Mouse (Mus musculus) thymus, adult 2 months (tissue): ENCODE results near the gene Safb. TPM values are rescaled to one million over a fixed set of nuclear protein-coding genes. Genes with fewer than 3 reads are reported as not detected.
"Not testable (repeated sequence)": the region's sequence is repeated elsewhere in the genome, so short reads cannot be mapped to it uniquely, and the experiment has no call there.

Experiments used
- DNase-seq: peaks from one replicate; pipeline ENCODE4 v3.0.0; 2021
- H3K27ac ChIP-seq: fragments of 200-500 bp; 2 replicates; pipeline ENCODE4 v1.5.1; 2012; ENCODE audit warnings: low read length, control low read depth; ENCODE audit not compliant: control insufficient read depth, insufficient read depth
- H3K27me3 ChIP-seq: fragments of 200-500 bp; 2 replicates; pipeline ENCODE4 v1.6.1; 2012; ENCODE audit warnings: mild to moderate bottlenecking, low read length, moderate library complexity, mixed read lengths; ENCODE audit not compliant: control insufficient read depth, insufficient read depth
- H3K36me3 ChIP-seq: fragments of 200-500 bp; 2 replicates; pipeline ENCODE4 v1.6.1; 2012; ENCODE audit warnings: mild to moderate bottlenecking, low read length, moderate library complexity; ENCODE audit not compliant: control insufficient read depth, insufficient read depth
- H3K4me1 ChIP-seq: fragments of 200-500 bp; replicated peaks from 2 replicates; pipeline ENCODE4 v1.6.1; 2012; ENCODE audit warnings: low read length; ENCODE audit not compliant: control insufficient read depth, insufficient read depth
- H3K4me3 ChIP-seq: fragments of 200-500 bp; 2 replicates; pipeline ENCODE4 v1.5.1; 2012; ENCODE audit warnings: mild to moderate bottlenecking, low read length, control low read depth, moderate library complexity; ENCODE audit not compliant: control insufficient read depth, insufficient read depth
- CTCF ChIP-seq: fragments of 200-500 bp; IDR thresholded peaks from 2 replicates; pipeline ENCODE4 v1.5.1; 2012; ENCODE audit warnings: mild to moderate bottlenecking, control low read depth, low read length, moderate library complexity, borderline replicate concordance; ENCODE audit not compliant: control insufficient read depth, poor library complexity, insufficient read depth; ENCODE audit errors: extremely low read depth
- POLR2A ChIP-seq: fragments of 200-500 bp; IDR thresholded peaks from 2 replicates; pipeline ENCODE4 v1.6.1; 2012; ENCODE audit warnings: mild to moderate bottlenecking, low read length, control low read depth, moderate library complexity; ENCODE audit not compliant: control insufficient read depth, poor library complexity, insufficient read depth; ENCODE audit errors: extremely low read depth
- WGBS: fragments of 180-500 bp; shearing (Covaris S2); methylation state at CpG from one replicate; pipeline ENCODE4 v1.1.7; 2018; 5-methylcytosine and 5-hydroxymethylcytosine counted together
- polyA plus RNA-seq: library from polyadenylated mRNA; depleted of rRNA; stranded (reverse); fragments of >200 nt; gene quantifications from 2 replicates; pipeline ENCODE4 v1.2.3, GENCODE M21; 2012

The Safb gene
- polyA plus RNA-seq, 1 experiment = 222 TPM

DNA sequence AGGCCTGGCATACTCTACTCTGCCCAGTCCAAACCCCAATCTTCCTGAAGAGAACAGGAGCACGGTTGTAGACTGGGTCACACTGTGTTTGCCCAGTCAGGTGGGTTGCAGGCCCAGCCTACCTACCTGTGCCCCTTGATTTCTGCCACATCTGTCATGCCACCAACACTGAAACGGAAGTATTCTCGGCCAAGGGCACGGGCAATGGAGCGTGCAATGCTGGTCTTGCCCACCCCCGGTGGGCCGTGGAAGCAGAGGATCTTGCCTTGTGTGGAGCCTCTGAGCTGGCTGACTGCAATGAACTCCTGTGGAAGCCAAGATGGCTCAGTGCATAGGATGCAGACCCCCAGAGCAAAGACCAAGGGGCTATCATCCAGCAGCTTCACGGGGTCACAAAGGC, 33.0 kb downstream of the Safb start:
- no peak for TF ChIP-seq POLR2A
- TF ChIP-seq CTCF = no peak
- H3K4me1 ChIP-seq = peaks cover 12% of the 10 kb centered on the region
- no peak for DNase-seq
- no peak overlapping the region for H3K4me3 ChIP-seq
- peaks cover 18% of the 10 kb centered on the region; the same call in 1 of the 2 replicates for H3K36me3 ChIP-seq
- no peaks in the 10 kb centered on the region for H3K27me3 ChIP-seq
- no peak overlapping the region for H3K27ac ChIP-seq
- WGBS = 95% methylated on average over 8 of the region's 8 CpGs

DNA sequence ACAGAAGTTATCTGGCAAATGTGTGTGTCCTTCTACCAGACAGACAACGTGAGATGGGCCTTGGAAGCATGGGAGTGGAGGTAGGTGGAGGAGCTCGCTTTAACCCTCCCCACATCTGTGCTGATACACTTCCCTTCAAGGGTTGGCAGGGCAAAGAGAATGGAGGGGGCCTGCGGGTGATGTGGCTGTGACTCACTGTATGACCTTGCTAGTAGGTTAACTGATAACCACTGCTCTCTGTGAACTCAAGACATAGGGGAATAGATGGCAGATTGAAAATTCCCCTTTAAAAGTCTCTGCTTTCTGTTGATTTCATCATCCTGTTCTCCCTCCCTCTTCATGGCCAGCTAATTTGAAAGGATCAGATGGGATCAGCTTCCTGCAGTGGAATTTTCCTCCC, 40.9 kb downstream of the Safb start:
- no peaks in the 10 kb centered on the region; the same call in 1 of the 2 replicates for H3K36me3 ChIP-seq
- no peaks in the 10 kb centered on the region; the same call in 1 of the 2 replicates for H3K27me3 ChIP-seq
- no peak overlapping the region for H3K27ac ChIP-seq
- H3K4me3 ChIP-seq = no peak overlapping the region
- 90% methylated on average over 3 of the region's 3 CpGs for WGBS
- H3K4me1 ChIP-seq = peaks cover 19% of the 10 kb centered on the region
- no peak for DNase-seq
- TF ChIP-seq POLR2A (no peak), CTCF (no peak)

DNA sequence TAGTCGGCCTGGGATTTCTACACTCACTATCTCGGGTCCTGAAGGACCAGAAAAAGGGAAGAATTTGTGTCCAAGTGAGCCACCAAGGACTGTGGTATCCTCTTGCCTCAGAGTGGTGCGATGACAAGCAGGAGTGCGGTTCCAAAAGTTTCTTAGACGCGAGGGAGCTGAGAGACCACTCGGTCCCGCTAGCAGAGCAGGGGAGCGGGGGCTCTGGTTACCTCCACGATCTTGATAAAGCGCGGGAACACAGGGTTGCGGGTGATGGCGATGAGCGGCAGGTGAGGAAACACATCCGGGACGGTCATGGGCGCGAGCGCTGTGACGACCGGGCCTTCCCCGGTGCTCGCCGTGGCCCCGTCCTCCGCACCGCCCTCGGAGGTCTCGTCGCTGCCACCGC, 41.6 kb downstream of the Safb start:
- H3K27me3 ChIP-seq = no peaks in the 10 kb centered on the region; the same call in 1 of the 2 replicates
- H3K4me1 ChIP-seq = peaks cover 19% of the 10 kb centered on the region
- H3K36me3 ChIP-seq = no peaks in the 10 kb centered on the region
- no peak overlapping the region for H3K27ac ChIP-seq
- under 1% methylated on average over 32 of the region's 32 CpGs for WGBS
- peak overlapping the region; percentile 93 for H3K4me3 ChIP-seq
- TF ChIP-seq CTCF = no peak
- no peak for TF ChIP-seq POLR2A
- DNase-seq = no peak

DNA sequence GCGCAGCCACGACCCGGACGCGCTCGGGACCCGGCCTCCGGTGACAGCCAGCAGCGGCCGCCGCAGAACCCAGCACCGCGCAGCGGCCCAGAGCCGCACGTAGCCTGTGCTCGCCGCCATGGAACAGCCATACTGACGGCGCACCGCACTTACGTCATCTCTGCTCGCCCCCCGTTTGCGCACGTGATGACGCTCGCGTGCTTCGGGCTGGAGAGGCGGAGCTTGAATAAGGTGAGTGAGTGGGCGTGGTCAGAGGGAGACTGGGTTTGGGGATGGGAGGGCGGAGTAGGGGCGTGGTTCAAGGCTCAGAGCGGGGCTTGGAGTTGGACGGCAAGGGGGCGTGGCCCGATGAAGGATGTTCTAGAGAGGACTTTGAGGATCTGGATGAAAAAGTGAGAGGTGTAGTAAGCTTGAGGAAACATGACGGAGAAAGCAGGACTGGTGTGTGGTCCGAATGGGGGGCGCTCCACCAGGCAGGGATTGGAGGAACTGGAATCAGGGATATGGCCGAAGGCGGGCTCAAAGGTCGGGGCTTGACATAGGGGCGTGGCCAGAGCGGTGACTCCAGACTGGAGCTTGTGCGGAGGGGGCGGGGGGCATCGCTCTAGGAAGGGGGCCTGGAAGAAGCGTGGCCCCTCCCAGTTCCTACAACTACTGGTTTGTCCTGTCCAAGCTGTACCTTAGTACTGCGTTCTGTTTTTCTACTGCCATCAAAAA, 42.3 kb downstream of the Safb start, which contains the start of gene Lonp1:
TSS of gene Lonp1 (minus strand) at position 134 of the 717 bp plus-strand sequence.
- Histone ChIP-seq H3K4me3 (peak within 1 kb of the TSS; percentile 93), H3K36me3 (no peaks in the 10 kb centered on the region), H3K27ac (no peak within 1 kb of the TSS), H3K4me1 (peaks cover 19% of the 10 kb centered on the region), H3K27me3 (no peaks in the 10 kb centered on the region; the same call in 1 of the 2 replicates)
- peak; percentile 96 for DNase-seq
- TF ChIP-seq POLR2A (peak; percentile 68), CTCF (peak; percentile 37; the same call in 1 of the 2 replicates)
- under 1% methylated on average over 51 of the region's 51 CpGs for WGBS

DNA sequence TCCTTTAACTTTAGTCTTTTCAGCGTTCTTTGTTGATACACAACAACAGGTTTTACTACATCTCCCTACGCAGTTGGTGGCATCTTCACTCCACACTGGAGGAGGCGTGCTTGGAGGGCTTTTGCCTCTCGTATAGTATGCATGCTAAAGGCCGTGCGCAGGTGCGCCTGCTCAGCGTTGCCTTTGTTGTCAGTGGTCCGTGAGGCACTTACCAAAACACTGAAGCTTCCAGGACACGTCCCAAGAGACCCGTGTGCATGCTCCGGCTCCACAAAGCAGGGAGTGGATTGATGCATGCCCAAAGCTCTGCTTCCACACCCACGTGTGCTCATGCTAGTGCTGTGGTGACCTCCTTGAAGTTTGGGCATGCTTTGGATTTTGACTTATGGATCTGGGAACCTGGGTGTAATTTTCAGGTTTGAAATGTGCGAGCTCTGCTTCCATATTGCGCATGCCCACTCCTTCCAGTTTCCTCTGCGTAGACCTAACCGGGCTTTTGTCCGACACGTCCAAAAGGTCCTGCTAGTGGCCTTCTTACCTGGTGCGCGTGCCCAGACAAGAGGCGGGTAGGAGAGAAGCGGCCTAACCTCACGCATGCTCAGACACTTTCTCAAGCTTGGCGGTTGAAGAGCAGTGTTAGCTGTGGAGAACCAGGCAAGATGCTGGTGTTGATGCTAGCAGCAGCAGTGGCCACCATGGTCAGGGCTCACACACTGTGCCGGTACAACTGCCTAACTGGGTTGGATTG, 43.1 kb downstream of the Safb start, which contains the start of gene Catsperd:
TSS of gene Catsperd (plus strand) at position 614 of the 748 bp plus-strand sequence.
- DNase-seq = no peak
- no peak within 1 kb of the TSS for H3K27ac ChIP-seq

DNA sequence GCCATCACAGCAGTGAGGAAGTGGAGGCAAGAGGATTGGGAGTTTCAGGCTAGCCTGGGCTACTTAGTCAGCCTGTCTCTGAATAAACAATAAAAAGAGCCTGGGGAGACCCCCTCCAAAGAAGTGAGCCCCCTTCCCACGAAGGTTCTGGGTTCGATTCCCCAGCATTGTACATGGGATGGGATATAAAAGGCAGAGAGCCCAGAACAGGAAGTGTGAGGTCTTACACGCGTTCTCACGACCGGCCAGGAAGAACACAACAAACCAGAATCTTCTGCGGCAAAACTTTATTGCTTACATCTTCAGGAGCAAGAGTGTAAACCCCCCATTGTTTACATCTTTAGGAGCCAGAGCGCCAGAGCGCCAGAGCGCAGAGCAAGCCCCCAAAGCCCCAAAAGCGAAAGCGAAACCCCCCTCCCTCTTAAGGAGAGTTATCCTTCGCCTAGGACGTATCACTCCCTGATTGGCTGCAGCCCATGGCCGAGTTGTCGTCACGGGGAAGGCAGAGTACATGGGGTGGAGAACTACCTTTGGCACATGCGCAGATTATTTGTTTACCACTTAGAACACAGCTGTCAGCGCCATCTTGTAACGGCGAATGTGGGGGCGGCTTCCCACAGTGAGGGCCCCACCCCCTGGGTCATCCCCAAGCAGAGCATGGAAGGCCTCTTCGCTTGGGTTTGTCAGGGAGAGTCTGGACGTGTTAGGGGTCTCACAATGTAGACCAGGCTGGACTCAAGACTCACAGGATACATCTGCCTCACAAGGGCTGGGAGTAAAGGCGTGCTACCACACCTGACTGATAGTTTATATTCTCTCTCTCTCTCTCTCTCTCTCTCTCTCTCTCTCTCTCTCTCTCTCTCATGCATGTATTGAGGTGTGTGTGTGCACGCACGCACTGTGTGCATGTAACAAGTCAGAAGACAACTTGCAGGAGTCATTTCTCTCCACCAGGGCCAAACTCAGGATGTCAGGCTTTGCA, 45.5 kb downstream of the Safb start:
- DNase-seq, H3K27me3 ChIP-seq, H3K36me3 ChIP-seq, H3K4me3 ChIP-seq, H3K27ac ChIP-seq: not testable (repeated sequence)
- 90% methylated on average over 27 of the region's 27 CpGs for WGBS
- H3K4me1 ChIP-seq = peaks cover 19% of the 10 kb centered on the region

More for the DNA sequence above, 43.1 kb downstream of the Safb start, which contains the start of gene Catsperd:
- no peaks in the 10 kb centered on the region; the same call in 1 of the 2 replicates for H3K27me3 ChIP-seq
- no peaks in the 10 kb centered on the region for H3K36me3 ChIP-seq
- 19% methylated on average over 26 of the region's 26 CpGs for WGBS
- H3K4me1 ChIP-seq = peaks cover 19% of the 10 kb centered on the region
- TF ChIP-seq CTCF (no peak), POLR2A (no peak)
- peak within 1 kb of the TSS; percentile 93 for H3K4me3 ChIP-seq
